Mouse (Mus musculus): ENCODE data around the gene Snrnp40. TPM values are rescaled to one million over a fixed set of nuclear protein-coding genes. Genes with fewer than 3 reads are reported as not detected.
A peak's percentile ranks its signal among the peaks of the same experiment; 100 is the strongest.

Gene Snrnp40
- total RNA-seq, 2 experiments from 2014 or later: 15.7 to 20.7 TPM

GRCm38 (mm10) chr4:130376675-130377074 is 16.7 kb downstream of the Snrnp40 start:
- no peak for DNase-seq
- intact Hi-C loops (cut with DNase I; ENCODE audit: low total_unique reads): no loop called here

GRCm38 (mm10) chr4:130377500-130377899 is 17.6 kb downstream of the Snrnp40 start:
- DNase-seq: no peak
- intact Hi-C loops (cut with DNase I; ENCODE audit: low total_unique reads): no loop called here

GRCm38 (mm10) chr4:130379181-130379580 is 19.2 kb downstream of the Snrnp40 start:
- intact Hi-C loops (cut with DNase I; ENCODE audit: low total_unique reads): no loop called here
- DNase-seq: no peak

- intact Hi-C loops (cut with DNase I; ENCODE audit: low total_unique reads): no loop called here
These were observed 20.5 kb downstream of the Snrnp40 start for GRCm38 (mm10) chr4:130380418-130380817.

GRCm38 (mm10) chr4:130387256-130387655 is 27.3 kb downstream of the Snrnp40 start:
- peak; percentile 7 for DNase-seq

More at GRCm38 (mm10) chr4:130380418-130380817, 20.5 kb downstream of the Snrnp40 start:
- DNase-seq: no peak

GRCm38 (mm10) chr4:130389496-130389895 is 29.6 kb downstream of the Snrnp40 start:
- DNase-seq: peak; percentile 89
- intact Hi-C loops (cut with DNase I; ENCODE audit: low total_unique reads): no loop called here

More at GRCm38 (mm10) chr4:130387256-130387655, 27.3 kb downstream of the Snrnp40 start:
- intact Hi-C loops (cut with DNase I; ENCODE audit: low total_unique reads): no loop called here

- no peak for DNase-seq
- intact Hi-C loops (cut with DNase I; ENCODE audit: low total_unique reads): no loop called here
These were observed 30.0 kb downstream of the Snrnp40 start for GRCm38 (mm10) chr4:130389927-130390326.

- no peak for DNase-seq
- intact Hi-C loops (cut with DNase I; ENCODE audit: low total_unique reads): no loop called here
These were observed 31.3 kb downstream of the Snrnp40 start for GRCm38 (mm10) chr4:130391265-130391664.

Other genes starting within 250 kb of the Snrnp40 start
- not detected for gene Hcrtr1, start 220.8 kb upstream of the Snrnp40 start, total RNA-seq (2021)
- gene Tinagl1, start 185.0 kb upstream of the Snrnp40 start, total RNA-seq (2021): 10 to 100 TPM; 29.3 to 39.2 TPM
- not detected for gene Gm853, start 137.7 kb upstream of the Snrnp40 start, total RNA-seq (2021)
- gene Serinc2, start 80.9 kb upstream of the Snrnp40 start, total RNA-seq (2021): 10 to 100 TPM; 53.0 to 57.0 TPM
- 1,000 to 10,000 TPM in 1 of 2 experiments, 100 to 1,000 TPM in 1; 662 to 1,168 TPM for gene Fabp3, start 51.5 kb upstream of the Snrnp40 start, total RNA-seq (2021)
- gene Gm10570, start 51.5 kb upstream of the Snrnp40 start, total RNA-seq (2021): not detected
- gene Zcchc17, start 189 bp upstream of the Snrnp40 start, total RNA-seq (2021): 10 to 100 TPM; 41.5 to 44.0 TPM
- 10 to 100 TPM; 11.7 to 12.2 TPM for gene Nkain1, start 214.0 kb downstream of the Snrnp40 start, total RNA-seq (2021)

All from gastrocnemius, postnatal 14 days (tissue).